Mouse (Mus musculus): ENCODE measurements around the gene Rin3. TPM values are rescaled to one million over a fixed set of nuclear protein-coding genes. Genes with fewer than 3 reads are reported as not detected.

Gene Rin3
- total and polyA plus RNA-seq, 3 experiments, result 17.5 to 38.9 TPM; not detected in 1

DNA sequence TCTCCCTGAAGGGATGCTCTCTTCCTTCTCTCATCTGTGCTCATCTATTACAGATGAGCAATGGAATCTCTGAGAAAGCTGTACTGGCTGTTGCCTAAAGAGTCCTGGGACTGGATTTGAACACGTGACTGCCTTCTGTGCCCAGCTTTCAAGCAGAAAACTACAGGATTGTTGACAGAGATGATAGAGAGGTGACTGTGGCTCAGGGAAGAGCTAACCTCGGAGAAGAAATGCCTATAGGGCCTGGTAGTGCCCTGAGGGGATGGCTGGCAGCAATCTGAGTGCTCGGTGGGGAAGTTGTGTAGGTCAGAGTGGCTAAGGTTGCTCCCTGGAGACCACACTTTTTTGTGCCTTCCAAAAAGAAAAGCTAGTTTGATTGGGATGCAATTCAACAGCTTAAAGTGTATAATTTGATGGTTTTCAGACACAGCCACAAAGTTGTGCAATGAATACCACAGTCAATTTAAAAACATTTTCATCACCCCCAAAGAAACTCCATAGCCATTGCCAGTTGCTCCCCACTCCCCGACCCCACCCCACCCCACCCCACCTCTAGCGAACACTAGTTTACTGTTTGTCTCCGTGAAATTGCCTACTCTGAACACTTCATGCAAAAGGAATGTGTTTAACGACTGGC lies 1.9 kb upstream of the Rin3 start:
- no peak for TF ChIP-seq MAZ (IDR thresholded peaks at IDR 0.05; ENCODE audit: low read depth, low read length)
- no peak for TF ChIP-seq JUND (IDR thresholded peaks at IDR 0.05; ENCODE audit: low read depth, low read length)
- TF ChIP-seq CHD2 (IDR thresholded peaks at IDR 0.05; ENCODE audit: low read length), result no peak
- TF ChIP-seq SMC3 (IDR thresholded peaks at IDR 0.05; ENCODE audit: low read depth, low read length), result no peak
- no peak for TF ChIP-seq ZC3H11A (IDR thresholded peaks at IDR 0.05; ENCODE audit: low read depth, low read length)
- TF ChIP-seq MYB (IDR thresholded peaks at IDR 0.05; ENCODE audit: low read depth, low read length), result no peak
- no peak for TF ChIP-seq KAT2A (conservative IDR thresholded peaks at IDR 0.05; ENCODE audit: low read depth, low read length)
- no peak for TF ChIP-seq MXI1 (IDR thresholded peaks at IDR 0.05; ENCODE audit: low read depth, low read length)
- TF ChIP-seq ZKSCAN1 (IDR thresholded peaks at IDR 0.05; ENCODE audit: low read depth, low read length), result no peak
- no peak for TF ChIP-seq RCOR1 (IDR thresholded peaks at IDR 0.05; ENCODE audit: low read depth, low read length)
- TF ChIP-seq MAFK (IDR thresholded peaks at IDR 0.05; ENCODE audit: borderline replicate concordance, low read depth, low read length), result no peak
- TF ChIP-seq ZNF384 (IDR thresholded peaks at IDR 0.05; ENCODE audit: low read depth, low read length), result no peak
- no peak for TF ChIP-seq ELF1 (IDR thresholded peaks at IDR 0.05; ENCODE audit: low read depth, low read length)
- no peak for TF ChIP-seq TCF12 (IDR thresholded peaks at IDR 0.05; ENCODE audit: low read depth, low read length)
- no peak for TF ChIP-seq E2F4 (IDR thresholded peaks at IDR 0.05; ENCODE audit: borderline replicate concordance, low read depth, low read length)
- no peak for TF ChIP-seq RAD21 (IDR thresholded peaks at IDR 0.05; ENCODE audit: low read depth, low read length)
- no peaks in the 10 kb centered on the region for H3K36me3 ChIP-seq (ENCODE audit: control insufficient read depth in 1 of 2, insufficient read depth in 2 of 2, low read length in 2 of 2)
- H3K9me3 ChIP-seq (replicated peaks; ENCODE audit: insufficient read depth, low read length), result no peaks in the 10 kb centered on the region
- DNase-seq (ENCODE audit: low read depth, low spot score), result no peak
- no peaks in the 10 kb centered on the region for H3K4me1 ChIP-seq (ENCODE audit: control insufficient read depth in 1 of 2, insufficient read depth in 2 of 2, low read length in 2 of 2)
- no peak overlapping the region for H3K9ac ChIP-seq (ENCODE audit: control insufficient read depth, low read depth, low read length, poor library complexity, severe bottlenecking)
- H3K4me3 ChIP-seq (ENCODE audit: control insufficient read depth in 1 of 2, insufficient read depth in 1 of 2, low read depth in 2 of 2, low read length in 2 of 2), result no peak overlapping the region
- H3K27me3 ChIP-seq (ENCODE audit: control insufficient read depth in 1 of 2, insufficient read depth in 2 of 2, low read length in 2 of 2), result peaks cover 0 to 10% of the 10 kb centered on the region in 2 experiments; a peak in 2 of 4 replicates
- no peak overlapping the region for H3K27ac ChIP-seq (ENCODE audit: control insufficient read depth, low read depth, low read length)
- no peaks in the 10 kb centered on the region for H3K79me2 ChIP-seq (ENCODE audit: control insufficient read depth, insufficient read depth, low read length, poor library complexity)

DNA sequence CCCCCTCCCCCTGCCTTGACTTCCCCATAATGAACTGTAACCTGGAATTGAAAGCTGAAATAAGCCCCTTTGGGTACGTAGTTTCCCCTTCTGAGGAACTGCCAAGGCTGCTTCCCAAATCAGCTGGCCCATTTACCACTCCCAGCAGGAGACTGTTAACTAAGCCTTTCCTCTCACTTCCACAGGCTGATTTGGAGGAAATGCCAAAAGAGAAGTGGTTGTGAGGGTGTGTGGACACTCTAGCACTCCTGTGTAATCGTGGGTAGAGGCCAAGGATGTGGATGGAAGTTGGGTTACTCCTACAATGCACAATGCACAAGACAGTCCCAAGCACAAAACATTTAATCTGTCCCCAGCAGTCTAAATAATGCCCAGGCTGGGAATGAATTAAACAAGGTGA lies 722 bp upstream of the Rin3 start:
- TF ChIP-seq SMC3 (IDR thresholded peaks at IDR 0.05; ENCODE audit: low read depth, low read length) (no peak), SIN3A (IDR thresholded peaks at IDR 0.05; ENCODE audit: low read length) (no peak), MYB (IDR thresholded peaks at IDR 0.05; ENCODE audit: low read depth, low read length) (no peak), MAZ (IDR thresholded peaks at IDR 0.05; ENCODE audit: low read depth, low read length) (no peak), MEF2A (IDR thresholded peaks at IDR 0.05; ENCODE audit: extremely low read depth, insufficient replicate concordance, low read depth, low read length, poor library complexity, severe bottlenecking) (no peak), POLR2AphosphoS5 (IDR thresholded peaks at IDR 0.05; ENCODE audit: borderline replicate concordance, low read depth, low read length) (no peak), POLR2AphosphoS2 (IDR thresholded peaks at IDR 0.05; ENCODE audit: low read length) (no peak), ZC3H11A (IDR thresholded peaks at IDR 0.05; ENCODE audit: low read depth, low read length) (no peak), HCFC1 (IDR thresholded peaks at IDR 0.05; ENCODE audit: low read depth, low read length) (no peak), NELFE (IDR thresholded peaks at IDR 0.05; ENCODE audit: low read depth, low read length) (no peak), GATA1 (IDR thresholded peaks at IDR 0.05; ENCODE audit: low read depth, low read length) (no peak), TBP (IDR thresholded peaks at IDR 0.05; ENCODE audit: low read depth, low read length) (no peak), RCOR1 (IDR thresholded peaks at IDR 0.05; ENCODE audit: low read depth, low read length) (no peak), ZNF384 (IDR thresholded peaks at IDR 0.05; ENCODE audit: low read depth, low read length) (no peak), ETS1 (IDR thresholded peaks at IDR 0.05; ENCODE audit: low read depth, low read length) (no peak), RAD21 (IDR thresholded peaks at IDR 0.05; ENCODE audit: low read depth, low read length) (no peak), ZKSCAN1 (IDR thresholded peaks at IDR 0.05; ENCODE audit: low read depth, low read length) (no peak), ELF1 (IDR thresholded peaks at IDR 0.05; ENCODE audit: low read depth, low read length) (no peak), NRF1 (IDR thresholded peaks at IDR 0.05; ENCODE audit: insufficient read depth, low read depth, low read length, poor library complexity, severe bottlenecking) (no peak)
- H3K4me1 ChIP-seq (ENCODE audit: control insufficient read depth in 1 of 2, insufficient read depth in 2 of 2, low read length in 2 of 2), result no peaks in the 10 kb centered on the region
- H3K9ac ChIP-seq (ENCODE audit: control insufficient read depth, low read depth, low read length, poor library complexity, severe bottlenecking), result no peak overlapping the region
- H3K27me3 ChIP-seq (ENCODE audit: control insufficient read depth in 1 of 2, insufficient read depth in 2 of 2, low read length in 2 of 2), result peaks cover 0 to 11% of the 10 kb centered on the region in 2 experiments; a peak in 2 of 4 replicates
- H3K79me2 ChIP-seq (ENCODE audit: control insufficient read depth, insufficient read depth, low read length, poor library complexity), result no peaks in the 10 kb centered on the region
- no peak overlapping the region for H3K27ac ChIP-seq (ENCODE audit: control insufficient read depth, low read depth, low read length)
- DNase-seq (ENCODE audit: low read depth, low spot score), result no peak
- H3K9me3 ChIP-seq (replicated peaks; ENCODE audit: insufficient read depth, low read length), result no peaks in the 10 kb centered on the region
- no peaks in the 10 kb centered on the region for H3K36me3 ChIP-seq (ENCODE audit: control insufficient read depth in 1 of 2, insufficient read depth in 2 of 2, low read length in 2 of 2)
- H3K4me3 ChIP-seq (ENCODE audit: control insufficient read depth in 1 of 2, insufficient read depth in 1 of 2, low read depth in 2 of 2, low read length in 2 of 2), result no peak overlapping the region

All from MEL (cell line).